Mouse (Mus musculus): ENCODE measurements around the gene Dph3.

- TF ChIP-seq HCFC1 (IDR thresholded peaks at IDR 0.05; ENCODE audit: low read depth, low read length) (no peak), TCF12 (IDR thresholded peaks at IDR 0.05; ENCODE audit: low read depth, low read length) (no peak), MAFK (IDR thresholded peaks at IDR 0.05; ENCODE audit: insufficient replicate concordance, low read length) (no peak), JUND (conservative IDR thresholded peaks at IDR 0.05; ENCODE audit: low read depth, low read length) (no peak), MAX (IDR thresholded peaks at IDR 0.05; ENCODE audit: low read length) (no peak), SMC3 (IDR thresholded peaks at IDR 0.05; ENCODE audit: low read depth, low read length) (no peak), CTCF (conservative IDR thresholded peaks at IDR 0.05 in 1 of 2, IDR thresholded peaks at IDR 0.05 in 1 of 2; ENCODE audit: low read depth in 2 of 2, low read length in 2 of 2) (no peak)
These were observed 49.0 kb downstream of the Dph3 start for GRCm38 (mm10) chr14:32036482-32036881.
